Mouse (Mus musculus): Measurements from ENCODE around the gene C8a. TPM values are rescaled to one million over a fixed set of nuclear protein-coding genes. Genes with fewer than 3 reads are reported as not detected.

The C8a gene
- total RNA-seq (2023) = not detected

DNA sequence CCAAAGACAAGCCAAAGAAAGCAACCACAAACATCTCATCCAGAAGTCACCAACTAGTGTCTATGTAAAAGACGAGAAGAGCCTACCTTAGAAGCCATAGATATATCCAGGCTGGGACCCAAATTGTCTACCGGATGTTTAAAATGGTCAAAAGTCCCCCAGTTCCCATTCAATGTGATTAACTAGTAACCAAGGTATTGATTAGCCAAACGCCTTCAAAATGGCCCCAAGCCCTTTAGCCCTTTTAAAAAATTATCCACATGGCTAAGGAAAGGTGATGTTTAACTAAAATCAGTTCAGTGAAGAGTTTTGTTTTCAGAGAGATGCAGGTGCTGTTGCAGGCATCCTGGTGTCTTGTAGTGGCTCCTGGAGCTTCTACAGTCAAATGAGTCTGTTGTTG is at the start of gene C8a:
Gene C8a (minus strand): TSS at position 76 of the 400 bp plus-strand sequence.

DNA sequence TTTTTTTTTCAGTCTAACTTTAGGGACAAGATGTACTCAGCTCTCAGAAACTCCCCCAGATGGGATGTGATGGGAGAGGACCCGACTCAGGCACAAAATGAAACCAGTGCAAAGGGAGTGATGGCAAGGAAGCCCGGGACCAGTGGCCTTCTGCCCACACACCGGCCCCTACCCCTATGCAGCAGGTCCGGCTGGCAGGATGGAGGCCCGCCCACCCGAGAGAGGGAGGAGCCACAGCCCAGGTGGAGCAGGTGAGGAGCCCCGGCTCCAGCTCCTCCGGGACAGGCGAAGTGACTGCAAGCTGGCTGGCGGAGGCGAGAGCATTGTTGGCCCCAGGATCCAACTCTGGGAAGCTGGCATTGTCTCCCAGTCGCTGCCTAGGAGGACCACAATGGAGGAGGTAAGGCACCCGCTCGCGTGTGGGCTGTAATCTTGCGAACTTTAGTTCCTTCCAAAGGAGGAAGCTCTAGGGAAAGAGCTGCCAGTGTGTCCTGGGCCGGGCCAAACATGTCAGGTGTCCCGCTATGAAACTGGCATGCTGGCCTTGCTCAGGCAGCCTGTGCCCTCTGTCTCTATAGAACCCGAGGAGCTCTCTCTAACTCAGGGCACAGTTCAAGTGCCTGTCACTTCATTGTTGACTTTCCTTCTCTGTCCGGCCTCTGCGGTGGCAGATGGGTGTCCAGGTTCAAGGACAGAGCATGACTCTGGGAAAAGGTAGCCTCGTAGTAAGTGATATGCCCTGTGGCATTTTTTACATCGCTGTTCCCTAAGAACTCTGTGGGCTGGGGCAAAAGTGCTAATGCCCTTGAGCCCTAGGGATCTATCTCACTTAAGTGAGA is 37.3 kb upstream of the C8a start, which contains the start of gene Fyb2:
Gene Fyb2 (plus strand): TSS at position 166 of the 839 bp plus-strand sequence.

DNA sequence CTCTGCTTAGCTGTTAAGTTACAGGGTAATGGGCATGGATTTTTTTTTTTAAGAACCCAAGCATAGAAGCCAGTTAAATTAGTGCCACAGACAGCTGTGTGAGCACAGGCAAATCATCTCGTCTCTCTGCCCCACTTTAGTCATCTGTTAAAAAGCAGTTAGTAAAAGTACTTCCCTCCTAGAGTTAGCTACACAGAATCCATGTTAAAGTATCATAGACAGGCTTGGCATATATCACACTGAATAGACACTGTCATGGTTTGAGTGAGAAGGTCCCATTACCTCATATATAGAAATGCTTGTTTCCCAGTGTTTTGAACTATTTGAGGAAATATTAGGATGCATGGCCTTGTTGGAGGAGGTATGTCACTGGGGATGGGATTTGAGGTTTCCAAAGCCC is 19.2 kb downstream of the C8a start, which contains the start of gene Gm17662:
Gene Gm17662 (plus strand): TSS at position 301 of the 400 bp plus-strand sequence.

DNA sequence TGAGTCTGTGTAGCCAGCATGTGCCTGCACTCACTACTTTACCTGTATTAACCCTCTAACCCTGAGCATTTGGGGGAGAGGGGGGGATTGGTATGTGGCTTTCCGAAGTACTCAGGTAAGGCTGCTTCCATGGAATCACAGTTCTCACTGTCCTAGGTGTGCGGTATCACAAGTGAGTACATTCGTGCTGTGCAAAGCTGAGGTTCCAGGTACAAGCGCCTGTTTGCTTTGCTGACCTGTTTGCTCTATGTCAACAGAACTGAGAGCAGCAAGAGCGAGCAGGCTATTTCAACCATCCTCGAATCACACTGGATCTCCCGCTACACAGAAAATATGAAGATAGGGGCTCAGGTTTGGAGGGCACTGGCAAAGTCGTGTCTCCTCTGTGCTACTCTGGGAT is 110.1 kb downstream of the C8a start, which contains the start of gene C8b:
Gene C8b (plus strand): TSS at position 253 of the 400 bp plus-strand sequence.

Other genes starting within 250 kb of the C8a start
- gene C8b, start 110.1 kb downstream of the C8a start, total RNA-seq (2023) = not detected
- gene Gm17662, start 19.1 kb downstream of the C8a start, total RNA-seq (2023) = not detected
- gene Fyb2, start 37.1 kb upstream of the C8a start, total RNA-seq (2023) = not detected
- under 1 TPM; 0.07 to 0.13 TPM for gene Prkaa2, start 233.5 kb upstream of the C8a start, total RNA-seq (2023)